Mouse (Mus musculus) forebrain, embryonic 12.5 days (tissue): Measurements from ENCODE around the gene Igfbpl1. TPM values are rescaled to one million over a fixed set of nuclear protein-coding genes. Genes with fewer than 3 reads are reported as not detected.

Experiments used
- ATAC-seq: fragments of 200-750 bp; cut with Nextera tagmentation; 2 replicates; pipeline ENCODE4 v1.8.0; 2017; ENCODE audit warnings: moderate TSS enrichment; ENCODE audit not compliant: low FRiP score
- H3K27ac ChIP-seq: fragments of 300-500 bp; sonication (generic); 2 replicates; pipeline ENCODE4 v1.5.1; 2016; ENCODE audit warnings: mild to moderate bottlenecking
- H3K27me3 ChIP-seq: fragments of 300-500 bp; sonication (generic); 2 replicates; pipeline ENCODE4 v1.6.1; 2016; ENCODE audit warnings: mild to moderate bottlenecking
- H3K36me3 ChIP-seq: fragments of 300-500 bp; sonication (generic); replicated peaks from 2 replicates; pipeline ENCODE4 v1.6.1; 2016; ENCODE audit warnings: mild to moderate bottlenecking
- H3K4me1 ChIP-seq: fragments of 300-500 bp; sonication (generic); 2 replicates; pipeline ENCODE4 v1.6.1; 2016
- H3K4me2 ChIP-seq: fragments of 300-500 bp; sonication (generic); 2 replicates; pipeline ENCODE4 v1.6.1; 2016; ENCODE audit warnings: mild to moderate bottlenecking, moderate library complexity
- H3K4me3 ChIP-seq: fragments of 300-500 bp; sonication (generic); replicated peaks from 2 replicates; pipeline ENCODE4 v1.5.1; 2016; ENCODE audit warnings: mild to moderate bottlenecking
- H3K9ac ChIP-seq: fragments of 300-500 bp; sonication (generic); 2 replicates; pipeline ENCODE4 v1.6.1; 2016; ENCODE audit warnings: mild to moderate bottlenecking
- H3K9me3 ChIP-seq: fragments of 300-500 bp; sonication (generic); 2 replicates; pipeline ENCODE4 v1.6.1; 2016
- WGBS: fragments of 180-500 bp; shearing (Covaris S2); methylation state at CpG from one replicate; pipeline ENCODE4 v1.1.7; 2016; 5-methylcytosine and 5-hydroxymethylcytosine counted together
- polyA plus RNA-seq: library from polyadenylated mRNA; unstranded; fragments of >200 nt; fragmentation: Nextera tagmentation; extraction: Ambion mirVana; gene quantifications from 2 replicates; pipeline ENCODE4 v1.2.1, GENCODE M21; 2016

Gene Igfbpl1
- polyA plus RNA-seq: 55.9 and 74.5 TPM in 2 replicates

DNA sequence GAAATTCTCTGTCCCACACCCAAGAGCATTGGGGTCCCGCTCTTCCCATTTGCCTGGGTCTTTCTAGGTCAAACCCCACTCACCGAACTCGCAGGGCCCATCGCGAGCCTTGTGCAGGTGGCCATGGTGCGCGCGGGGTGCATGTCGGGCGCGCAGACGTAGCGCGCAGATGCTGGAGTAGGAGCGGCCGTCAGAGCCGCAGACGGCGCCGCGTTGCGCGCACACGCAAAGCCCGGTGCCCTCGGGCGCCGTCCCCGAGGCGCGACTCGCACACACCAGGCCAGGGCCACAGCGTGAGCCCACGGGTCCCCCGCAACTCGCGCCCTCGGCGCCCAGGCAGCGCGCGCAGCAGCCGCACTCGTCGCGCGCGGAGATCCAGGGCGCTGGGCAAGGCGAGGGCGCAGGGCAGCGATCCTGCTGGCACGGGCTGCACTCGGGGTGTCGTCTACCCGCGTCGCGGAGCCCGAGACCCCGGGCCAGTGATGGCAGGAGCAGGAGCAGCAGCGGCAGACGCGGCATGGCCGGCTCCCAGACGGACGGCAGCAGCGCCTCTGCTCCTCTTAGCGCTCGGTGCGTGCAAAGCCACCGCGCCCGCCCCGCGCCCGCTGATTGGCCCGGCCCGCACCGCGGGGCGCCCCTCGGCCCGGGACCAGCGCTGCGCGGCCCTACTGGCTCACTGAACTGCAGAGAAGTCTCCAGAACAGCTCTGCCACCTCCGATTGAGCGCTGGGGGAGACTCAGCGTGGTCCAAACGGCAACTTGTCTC lies at the start of gene Igfbpl1:
Gene Igfbpl1 (minus strand): TSS at position 649 of the 766 bp plus-strand sequence.
- peak within 1 kb of the TSS; percentile 98 for H3K27ac ChIP-seq
- H3K4me3 ChIP-seq: peak within 1 kb of the TSS; percentile 76
- peak within 1 kb of the TSS; percentile 96 for H3K9ac ChIP-seq
- peaks cover 84% of the 10 kb centered on the region for H3K4me1 ChIP-seq
- under 1% methylated on average over 91 of the region's 91 CpGs for WGBS
- peak within 1 kb of the TSS; percentile 74 for H3K4me2 ChIP-seq
- peaks cover 47% of the 10 kb centered on the region for H3K27me3 ChIP-seq
- peak; percentile 57 for ATAC-seq
- H3K36me3 ChIP-seq: peaks cover 7% of the 10 kb centered on the region; the same call in 1 of the 2 replicates
- H3K9me3 ChIP-seq: no peaks in the 10 kb centered on the region

DNA sequence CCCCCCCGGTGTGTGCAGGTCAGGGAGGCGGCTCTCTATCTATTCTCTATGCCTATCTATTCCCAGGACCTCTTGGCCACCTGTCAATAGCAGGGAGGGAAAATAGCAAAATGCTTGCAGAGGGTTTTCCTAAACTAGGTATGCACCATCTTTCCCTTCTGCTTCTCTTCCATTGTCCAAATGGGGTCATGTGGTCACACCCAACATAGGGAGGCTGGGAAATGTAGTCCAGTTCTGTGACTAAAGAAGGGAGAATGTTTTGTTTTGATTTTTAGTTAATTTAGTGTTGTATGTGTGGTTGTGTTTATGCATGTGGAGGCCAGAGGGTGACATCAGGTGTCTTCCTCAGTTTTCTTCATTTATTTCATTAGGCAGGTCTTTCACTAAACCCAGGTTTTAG lies 45.4 kb upstream of the Igfbpl1 start:
- Histone ChIP-seq H3K9me3 (no peaks in the 10 kb centered on the region), H3K27me3 (peaks cover 1% of the 10 kb centered on the region; the same call in 1 of the 2 replicates), H3K4me2 (no peak overlapping the region), H3K36me3 (no peaks in the 10 kb centered on the region), H3K4me3 (no peak overlapping the region), H3K27ac (no peak overlapping the region), H3K4me1 (peaks cover 18% of the 10 kb centered on the region), H3K9ac (no peak overlapping the region)
- WGBS: 80% methylated on average over 1 of the region's 2 CpGs
- ATAC-seq: no peak

GRCm38 (mm10) chr4:45869021-45869815 lies 42.5 kb upstream of the Igfbpl1 start:
- no peaks in the 10 kb centered on the region for H3K9me3 ChIP-seq
- H3K27me3 ChIP-seq: peaks cover 4% of the 10 kb centered on the region; the same call in 1 of the 2 replicates
- H3K9ac ChIP-seq: no peak overlapping the region
- peaks cover 18% of the 10 kb centered on the region for H3K4me1 ChIP-seq
- no peaks in the 10 kb centered on the region for H3K36me3 ChIP-seq
- no peak overlapping the region for H3K4me3 ChIP-seq
- ATAC-seq: no peak
- 28% methylated on average over 24 of the region's 24 CpGs for WGBS
- peak overlapping the region; percentile 30; the same call in 1 of the 2 replicates for H3K4me2 ChIP-seq
- H3K27ac ChIP-seq: no peak overlapping the region

GRCm38 (mm10) chr4:45867416-45867815 lies 40.7 kb upstream of the Igfbpl1 start:
- no peak for ATAC-seq
- peaks cover 7% of the 10 kb centered on the region; the same call in 1 of the 2 replicates for H3K27me3 ChIP-seq
- no peak overlapping the region for H3K4me3 ChIP-seq
- peaks cover 18% of the 10 kb centered on the region for H3K4me1 ChIP-seq
- H3K27ac ChIP-seq: no peak overlapping the region
- no peaks in the 10 kb centered on the region for H3K36me3 ChIP-seq
- no peaks in the 10 kb centered on the region for H3K9me3 ChIP-seq
- H3K4me2 ChIP-seq: no peak overlapping the region
- no peak overlapping the region for H3K9ac ChIP-seq
- 61% methylated on average over 8 of the region's 8 CpGs for WGBS

DNA sequence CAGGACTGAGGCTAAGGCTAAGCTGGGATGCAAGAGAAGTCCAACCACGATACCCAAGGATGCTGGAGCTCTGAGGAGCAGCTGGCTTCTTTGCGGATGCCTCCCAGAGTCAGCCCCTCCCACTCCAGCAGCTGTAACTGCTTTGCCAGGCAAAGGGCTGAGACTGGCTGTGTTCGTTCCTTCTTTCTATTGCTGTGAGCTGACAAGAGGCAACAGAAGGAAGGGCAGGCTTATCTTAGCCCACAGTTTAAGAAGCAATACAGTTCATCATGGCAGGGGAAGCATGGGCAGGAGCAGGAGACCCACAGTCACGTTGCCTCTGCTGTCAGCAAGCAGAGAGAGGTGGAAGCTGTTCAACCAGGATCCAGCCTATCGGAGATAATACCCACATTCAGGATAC lies 34.4 kb upstream of the Igfbpl1 start:
- Histone ChIP-seq H3K27me3 (peaks cover 19% of the 10 kb centered on the region), H3K27ac (no peak overlapping the region), H3K4me1 (no peaks in the 10 kb centered on the region), H3K4me2 (no peak overlapping the region), H3K4me3 (no peak overlapping the region), H3K9ac (no peak overlapping the region), H3K9me3 (no peaks in the 10 kb centered on the region), H3K36me3 (no peaks in the 10 kb centered on the region)
- WGBS: 64% methylated on average over 5 of the region's 5 CpGs
- no peak for ATAC-seq

DNA sequence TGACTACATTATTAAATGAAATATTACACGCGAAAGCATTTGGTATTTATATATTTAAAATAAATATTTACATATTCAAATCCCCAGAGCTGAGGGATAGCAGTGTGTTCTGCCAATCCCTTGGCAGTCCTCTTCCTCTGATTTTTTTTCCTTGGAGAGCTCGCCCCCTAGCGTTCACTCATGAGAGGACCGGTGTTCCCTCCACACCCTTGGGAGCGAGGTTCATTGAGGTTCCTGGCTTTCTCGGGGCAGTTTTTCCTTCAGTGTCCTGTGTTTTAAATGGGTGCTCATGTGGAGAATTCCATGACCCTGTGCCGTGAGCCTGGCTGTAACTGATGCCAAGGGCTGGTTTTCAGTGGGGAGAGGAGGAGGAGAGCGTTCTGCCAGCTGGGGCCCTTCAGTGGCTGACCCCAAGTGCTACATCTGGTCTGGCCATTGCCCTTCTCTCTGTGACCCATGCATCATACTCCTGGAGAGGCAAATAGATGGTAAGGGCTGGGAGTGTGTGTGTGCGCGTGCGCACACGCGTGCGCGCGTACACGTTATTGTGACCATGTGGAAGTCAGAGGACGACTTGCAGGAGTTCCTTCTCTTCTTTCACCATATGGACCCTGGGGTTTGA lies 29.2 kb upstream of the Igfbpl1 start:
- Histone ChIP-seq H3K4me1 (peaks cover 12% of the 10 kb centered on the region), H3K36me3 (no peaks in the 10 kb centered on the region), H3K9ac (no peak overlapping the region), H3K9me3 (no peaks in the 10 kb centered on the region), H3K27ac (no peak overlapping the region), H3K4me2 (no peak overlapping the region), H3K4me3 (no peak overlapping the region), H3K27me3 (peaks cover 21% of the 10 kb centered on the region)
- 49% methylated on average over 19 of the region's 19 CpGs for WGBS
- peak; percentile 76 for ATAC-seq

DNA sequence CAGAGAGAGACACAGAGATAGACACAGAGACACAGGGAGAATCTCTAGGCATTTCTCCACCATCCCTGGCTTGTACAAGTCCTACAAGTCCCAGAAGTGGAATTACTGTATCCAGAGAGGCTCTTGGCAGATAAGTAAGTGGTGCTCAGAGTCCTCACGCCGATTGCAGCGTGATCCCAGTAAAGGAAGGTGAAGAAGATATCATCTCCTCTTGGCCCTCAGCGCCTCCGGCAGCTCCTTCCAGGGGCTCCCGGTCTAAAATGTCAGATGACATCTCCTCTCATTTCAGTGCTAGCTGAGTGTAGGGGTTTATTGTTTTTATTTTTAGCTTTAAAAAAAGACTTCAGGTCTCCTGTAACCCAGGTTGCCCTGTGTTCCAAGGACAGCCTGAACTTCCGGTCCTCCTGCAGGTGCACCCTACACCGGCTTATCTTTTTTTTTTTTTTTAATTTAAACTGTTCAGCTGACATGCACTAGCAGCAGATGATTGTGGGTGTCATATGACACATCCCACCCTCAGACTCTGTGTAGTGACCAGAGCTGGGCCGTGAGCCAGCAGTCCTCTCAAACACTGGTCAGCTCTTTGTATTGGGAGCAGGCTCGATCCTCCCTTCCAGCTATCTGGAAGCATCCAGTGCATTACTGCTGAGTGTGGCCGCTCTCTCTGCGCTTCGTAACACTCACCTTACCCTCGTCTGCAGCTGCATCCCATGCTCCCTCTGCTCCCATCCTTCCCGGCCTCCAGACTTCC lies 26.9 kb upstream of the Igfbpl1 start:
- no peak overlapping the region for H3K4me2 ChIP-seq
- ATAC-seq: no peak
- H3K9ac ChIP-seq: no peak overlapping the region
- 79% methylated on average over 15 of the region's 15 CpGs for WGBS
- H3K36me3 ChIP-seq: no peaks in the 10 kb centered on the region
- no peak overlapping the region for H3K27ac ChIP-seq
- no peak overlapping the region for H3K4me3 ChIP-seq
- no peaks in the 10 kb centered on the region for H3K9me3 ChIP-seq
- H3K4me1 ChIP-seq: peaks cover 22% of the 10 kb centered on the region
- H3K27me3 ChIP-seq: peaks cover 24% of the 10 kb centered on the region

GRCm38 (mm10) chr4:45851640-45852051 lies 24.9 kb upstream of the Igfbpl1 start:
- H3K36me3 ChIP-seq: no peaks in the 10 kb centered on the region
- no peak overlapping the region for H3K4me2 ChIP-seq
- peaks cover 25% of the 10 kb centered on the region for H3K4me1 ChIP-seq
- ATAC-seq: no peak
- WGBS: 54% methylated on average over 3 of the region's 3 CpGs
- no peaks in the 10 kb centered on the region for H3K9me3 ChIP-seq
- no peak overlapping the region for H3K27ac ChIP-seq
- no peak overlapping the region for H3K4me3 ChIP-seq
- H3K9ac ChIP-seq: no peak overlapping the region
- H3K27me3 ChIP-seq: peaks cover 21% of the 10 kb centered on the region

- ATAC-seq: no peak
- H3K4me1 ChIP-seq: peaks cover 22% of the 10 kb centered on the region
- WGBS: 22% methylated on average over 1 of the region's 1 CpGs
- H3K9me3 ChIP-seq: no peaks in the 10 kb centered on the region
- H3K9ac ChIP-seq: no peak overlapping the region
- no peak overlapping the region for H3K27ac ChIP-seq
- H3K4me2 ChIP-seq: no peak overlapping the region
- peaks cover 20% of the 10 kb centered on the region; the same call in 1 of the 2 replicates for H3K27me3 ChIP-seq
- no peaks in the 10 kb centered on the region for H3K36me3 ChIP-seq
- no peak overlapping the region for H3K4me3 ChIP-seq
Observed at GRCm38 (mm10) chr4:45849419-45849818, 22.7 kb upstream of the Igfbpl1 start.

DNA sequence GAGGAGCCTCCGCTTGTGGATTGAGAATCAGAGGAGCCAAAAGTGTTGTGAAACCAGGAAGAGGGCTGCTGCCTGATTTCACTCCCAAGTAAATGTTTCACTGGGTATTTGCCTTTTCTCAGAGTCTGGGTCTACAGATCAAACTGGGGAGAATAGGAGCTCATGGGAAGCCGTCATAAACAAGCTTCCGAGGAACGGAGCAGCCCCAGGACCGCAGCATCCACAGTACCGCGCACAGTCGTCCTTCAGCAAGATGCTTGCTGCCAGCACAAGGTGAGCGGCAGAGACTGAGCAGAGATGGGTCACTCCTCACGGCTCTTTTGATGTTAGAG lies 22.1 kb upstream of the Igfbpl1 start:
- no peak overlapping the region for H3K4me2 ChIP-seq
- no peak overlapping the region for H3K27ac ChIP-seq
- no peak overlapping the region for H3K9ac ChIP-seq

DNA sequence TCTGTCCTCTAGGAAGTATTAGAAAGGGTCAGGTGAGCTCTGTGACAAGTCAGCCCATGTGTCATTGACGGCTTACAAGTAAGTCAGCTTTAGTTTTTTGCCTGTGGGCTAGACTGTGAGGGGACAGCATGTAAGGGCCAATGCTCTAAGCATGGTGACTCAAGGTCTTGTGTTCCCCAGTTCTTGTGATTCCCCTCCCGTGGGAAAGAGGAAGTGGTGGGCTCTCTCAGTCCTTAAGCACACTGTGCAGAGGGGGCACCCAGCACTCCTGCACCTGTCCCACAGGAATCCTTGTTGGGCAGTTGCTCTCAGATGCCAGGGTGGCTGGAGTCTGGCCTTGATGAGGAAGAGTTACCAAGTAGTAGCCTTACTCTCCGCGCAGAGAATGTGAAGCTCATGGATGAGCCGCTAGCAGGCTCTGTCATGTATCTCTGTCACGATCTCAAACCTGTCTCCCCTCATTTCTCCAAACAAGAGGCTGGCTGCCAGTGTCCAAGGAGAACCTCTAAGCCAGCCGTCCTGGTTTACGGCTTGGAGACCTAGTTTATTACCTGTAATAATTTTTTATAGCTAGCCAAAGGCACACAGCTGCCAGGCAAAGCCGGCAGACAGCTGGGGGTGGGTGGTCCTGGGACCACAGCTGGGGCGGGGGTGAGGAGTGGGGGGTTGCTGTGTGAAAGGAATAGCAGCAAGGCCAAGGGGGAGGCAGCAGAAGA lies 21.5 kb upstream of the Igfbpl1 start, which contains the start of gene Stra6l:
Gene Stra6l (plus strand): TSS at position 556 of the 716 bp plus-strand sequence.
- Histone ChIP-seq H3K4me2 (no peak within 1 kb of the TSS), H3K27ac (no peak within 1 kb of the TSS), H3K27me3 (peaks cover 19% of the 10 kb centered on the region; the same call in 1 of the 2 replicates), H3K36me3 (no peaks in the 10 kb centered on the region), H3K4me1 (peaks cover 22% of the 10 kb centered on the region), H3K9me3 (no peaks in the 10 kb centered on the region), H3K4me3 (no peak within 1 kb of the TSS), H3K9ac (no peak within 1 kb of the TSS)
- WGBS: 78% methylated on average over 10 of the region's 10 CpGs
- ATAC-seq: no peak

More for the DNA sequence above, 22.1 kb upstream of the Igfbpl1 start:
- WGBS: 51% methylated on average over 10 of the region's 10 CpGs
- H3K4me3 ChIP-seq: no peak overlapping the region
- no peaks in the 10 kb centered on the region for H3K36me3 ChIP-seq
- H3K4me1 ChIP-seq: peaks cover 22% of the 10 kb centered on the region
- no peak for ATAC-seq
- no peaks in the 10 kb centered on the region for H3K9me3 ChIP-seq
- H3K27me3 ChIP-seq: peaks cover 20% of the 10 kb centered on the region; the same call in 1 of the 2 replicates
